ENCODE assay signal across 8 mouse cellular contexts in the genomic region with DNA sequence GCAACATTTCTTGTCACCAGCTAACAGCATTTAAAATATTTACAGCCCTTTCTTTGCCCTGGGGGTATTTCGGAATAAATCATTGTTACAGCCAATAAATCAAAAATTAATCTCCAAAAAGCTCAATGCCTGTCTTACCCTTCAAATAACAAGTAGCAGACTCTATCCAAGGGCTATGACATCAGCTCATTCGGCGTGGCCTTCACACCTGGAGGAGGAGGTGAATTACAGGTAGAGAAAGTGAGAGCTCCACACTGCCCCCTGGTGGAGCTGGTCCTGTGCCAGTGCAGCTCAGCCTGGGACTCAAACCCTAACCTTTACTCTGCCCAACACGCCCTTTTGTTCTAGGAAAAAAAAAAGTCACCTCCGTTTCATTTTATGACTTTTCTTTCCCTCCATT. TPM values are rescaled to one million over a fixed set of nuclear protein-coding genes. Genes with fewer than 3 reads are reported as not detected.
DNase-seq lines count a peak whose midpoint lies in the region; ATAC-seq and TF ChIP-seq lines count a peak whose summit lies in the region.
"Had no signal": no experiment of that assay in that cellular context is flagged by ENCODE, and none has a peak within 500 bp of the region (broad histone marks: within the 10 kb centered on the region; RNA-seq: fewer than 3 reads in every experiment).

No protein-coding gene starts in this region.

- ATAC-seq in Patski: no peak
- no peak for ATAC-seq in megakaryocyte progenitor cell, adult 5-6 weeks (replicated peaks; ENCODE audit: poor library complexity)

- no peak overlapping the region for H3K27ac ChIP-seq in left cerebral cortex, adult 2 months

- no peak for DNase-seq in left cerebral cortex, adult 2 months (ENCODE audit: extremely low spot score in 1 of 2, low spot score in 2 of 2)
- DNase-seq in left cerebral cortex, adult 11 months (ENCODE audit: low spot score): no peak
- DNase-seq in Patski (ENCODE audit: low read depth, low spot score): no peak
- peak; percentile 54 for DNase-seq in cerebellum, adult 11-12 months
- peak; percentile 57 for DNase-seq in kidney, postnatal 14 days
- peak; percentile 20 to 76 for DNase-seq in spleen, postnatal 4 days (ENCODE audit: low spot score in 2 of 2)

- peaks cover 20% of the 10 kb centered on the region for H3K27me3 ChIP-seq in Patski

- in situ Hi-C loops in Patski (cut with MboI; ENCODE audit: low pct_unique_long_range_greater_than_20kb): loop anchor here (25.0 kb wide), 1 partner anchor 341 kb away; no protein-coding TSS in a partner anchor

- CTCF ChIA-PET in Patski (lab: Charles Lee): interaction anchor here (1.2 kb wide), 1 partner anchor 10 kb away, joined by 5 read pairs; no protein-coding TSS in a partner anchor

- H3K4me3 ChIP-seq in left cerebral cortex, adult 2 months: no peak overlapping the region
- H3K4me3 ChIP-seq: myocyte had no signal

- TF ChIP-seq CTCF in left cerebral cortex, adult 2 months (IDR thresholded peaks at IDR 0.05): peak; percentile 62
- TF ChIP-seq CTCF in Patski (IDR thresholded peaks at IDR 0.05): peak; percentile 50

- intact Hi-C loops in left cerebral cortex, adult 2 months (cut with DNase I): no loop called here

- POLR2A ChIA-PET in Patski (lab: Charles Lee): no interaction called here

RNA-seq across cellular contexts. Expression of gene Nfasc, which starts 29.8 kb away (rescaled TPM):
- 100 to 1,000 TPM; 155 to 161 TPM for total RNA-seq in left cerebral cortex, adult 2 months (2021)
- polyA plus RNA-seq in Patski (2021): not detected
- not detected in 2 replicates for total RNA-seq in megakaryocyte progenitor cell, adult 5-6 weeks (2015)
- total RNA-seq in megakaryocyte progenitor cell, adult 5-6 weeks (2017): not detected in 2 replicates
- polyA plus RNA-seq: myocyte had no signal

Comparison
In these comparisons a context has a peak if more than half of its experiments do, and no peak if none do; other contexts are left out.
1. DNase-seq: peak in cerebellum, adult 11-12 months (single experiment), kidney, postnatal 14 days (single experiment) and spleen, postnatal 4 days (2 of 2); none in left cerebral cortex, adult 2 months (0 of 2), left cerebral cortex, adult 11 months (single experiment) and Patski (single experiment).
2. RNA of gene Nfasc, which starts 29.8 kb away (total RNA-seq): 155 to 161 TPM in left cerebral cortex, adult 2 months; not detected in megakaryocyte progenitor cell, adult 5-6 weeks; every median in the first group is over 100 times any median in the second.